Mouse (Mus musculus) lung, adult 2 months (tissue): Measurements from ENCODE around the gene Gns.

Source experiments
- CTCF ChIP-seq: fragments of 200-500 bp; IDR thresholded peaks from 2 replicates; pipeline ENCODE4 v1.5.1; 2011; ENCODE audit warnings: mild to moderate bottlenecking, low read length, control low read depth; ENCODE audit not compliant: insufficient read depth
- POLR2A ChIP-seq: fragments of 200-500 bp; IDR thresholded peaks from 2 replicates; pipeline ENCODE4 v1.6.1; 2011; ENCODE audit warnings: low read depth, mild to moderate bottlenecking, control low read depth, low read length, borderline replicate concordance; ENCODE audit errors: extremely low read depth

- TF ChIP-seq CTCF (no peak), POLR2A (no peak)
Measured at GRCm38 (mm10) chr10:121428011-121428711, 63.3 kb downstream of the Gns start.
